Mouse (Mus musculus): Measurements from ENCODE around the gene Kif2c.

DNA sequence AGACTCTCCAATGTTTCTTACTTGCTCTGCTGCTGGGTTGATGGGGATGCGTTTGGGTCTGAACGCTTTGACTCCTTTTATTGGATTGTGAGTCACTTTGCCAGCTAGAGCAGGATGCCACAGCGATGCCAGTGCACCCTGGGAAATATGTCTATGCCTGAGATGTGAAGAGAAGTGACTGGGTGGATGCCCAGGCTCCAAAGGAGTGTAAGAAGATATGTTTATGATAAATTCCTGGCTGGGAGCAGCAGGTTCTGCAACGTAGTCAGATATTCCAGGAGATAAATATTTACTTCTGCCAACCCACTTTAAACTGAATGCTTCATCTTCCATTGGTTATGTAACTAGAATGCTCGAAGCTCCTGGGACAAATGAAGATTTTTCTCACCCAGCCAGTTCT is 34.6 kb upstream of the Kif2c start:
- TF ChIP-seq CTCF (IDR thresholded peaks at IDR 0.05; ENCODE audit: extremely low read depth, insufficient read depth, low read length) (no peak), POLR2A (IDR thresholded peaks at IDR 0.05; ENCODE audit: extremely low read depth, insufficient read depth, low read length) (no peak)

Measured in cortical plate, adult 2 months (tissue).